Mouse (Mus musculus) kidney, postnatal 0 days (tissue): ENCODE results near the gene Myl9. TPM values are rescaled to one million over a fixed set of nuclear protein-coding genes. Genes with fewer than 3 reads are reported as not detected.

ENCODE experiments used
- ATAC-seq: fragments of 200-750 bp; cut with Nextera tagmentation; replicated peaks from 2 replicates; pipeline ENCODE4 v1.8.0; 2017; ENCODE audit warnings: low read depth, moderate number of reproducible peaks, moderate TSS enrichment, moderate library complexity; ENCODE audit not compliant: low FRiP score
- DNase-seq: peaks from one replicate; pipeline ENCODE4 v3.0.0-alpha.2; 2016; ENCODE audit warnings: low spot score
- H3K27ac ChIP-seq: fragments of 300-500 bp; sonication (generic); 2 replicates; pipeline ENCODE4 v1.5.1; 2014; ENCODE audit warnings: mild to moderate bottlenecking
- H3K27me3 ChIP-seq: fragments of 300-500 bp; sonication (generic); 2 replicates; pipeline ENCODE4 v1.6.1; 2014; ENCODE audit warnings: low read length, mixed read lengths; ENCODE audit not compliant: insufficient read depth
- H3K36me3 ChIP-seq: fragments of 300-500 bp; sonication (generic); 2 replicates; pipeline ENCODE4 v1.6.1; 2014; ENCODE audit warnings: low read length, mixed read lengths; ENCODE audit not compliant: insufficient read depth
- H3K4me1 ChIP-seq: fragments of 300-500 bp; sonication (generic); replicated peaks from 2 replicates; pipeline ENCODE4 v1.6.1; 2014; ENCODE audit warnings: antibody characterized with exemption, low read length, mixed read lengths; ENCODE audit not compliant: insufficient read depth
- H3K4me2 ChIP-seq: fragments of 300-500 bp; sonication (generic); 2 replicates; pipeline ENCODE4 v1.6.1; 2014; ENCODE audit warnings: mild to moderate bottlenecking, low read length, moderate library complexity, mixed read lengths
- H3K4me3 ChIP-seq: fragments of 300-500 bp; sonication (generic); replicated peaks from 2 replicates; pipeline ENCODE4 v1.5.1; 2014; ENCODE audit warnings: low read depth, low read length
- H3K9ac ChIP-seq: fragments of 300-500 bp; sonication (generic); 2 replicates; pipeline ENCODE4 v1.6.1; 2014; ENCODE audit warnings: low read depth, low read length
- H3K9me3 ChIP-seq: fragments of 300-500 bp; sonication (generic); replicated peaks from 2 replicates; pipeline ENCODE4 v1.6.1; 2016; ENCODE audit warnings: low read length, inconsistent platforms, mixed read lengths
- CTCF ChIP-seq: IDR thresholded peaks from 2 replicates; pipeline ENCODE4 v1.5.1; 2016; ENCODE audit warnings: antibody characterized with exemption, low read depth, mild to moderate bottlenecking, moderate library complexity
- WGBS: fragments of 180-500 bp; shearing (Covaris S2); extraction: QIAGEN DNeasy Blood & Tissue Kit; methylation state at CpG from one replicate; pipeline ENCODE4 v1.1.7; 2014; 5-methylcytosine and 5-hydroxymethylcytosine counted together
- polyA plus RNA-seq: library from polyadenylated mRNA; unstranded; fragments of >200 nt; fragmentation: Nextera tagmentation; extraction: Ambion mirVana; gene quantifications from 2 replicates; pipeline ENCODE4 v1.2.1, GENCODE M21; 2015

Gene Myl9
- polyA plus RNA-seq, 1 experiment from 2014 or later = 449 TPM

DNA sequence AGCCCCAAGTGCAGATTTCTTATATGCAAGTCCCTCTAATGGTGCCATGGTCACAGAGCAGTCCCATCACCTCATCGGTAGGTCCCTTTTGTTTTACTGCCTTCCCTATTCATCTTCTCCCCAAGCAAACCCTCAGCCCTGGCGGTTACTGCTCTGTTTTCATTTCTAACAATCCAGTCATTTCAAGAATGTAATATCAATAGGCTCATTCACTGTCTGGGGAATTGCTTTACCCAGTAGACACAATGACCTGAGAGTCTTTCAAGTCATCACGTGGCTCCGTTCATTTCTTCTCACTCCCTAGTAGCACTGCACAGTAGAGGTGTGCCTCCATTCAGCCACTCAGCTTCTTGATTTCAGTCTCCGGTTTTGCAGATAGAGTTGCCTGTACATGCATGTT is 30.8 kb upstream of the Myl9 start:
- Histone ChIP-seq H3K4me3 (no peak overlapping the region), H3K9ac (no peak overlapping the region), H3K4me1 (peaks cover 7% of the 10 kb centered on the region; the same call in 1 of the 2 replicates), H3K36me3 (peaks cover 23% of the 10 kb centered on the region; the same call in 1 of the 2 replicates), H3K27ac (no peak overlapping the region), H3K4me2 (no peak overlapping the region), H3K27me3 (no peaks in the 10 kb centered on the region), H3K9me3 (no peaks in the 10 kb centered on the region)
- no peak for TF ChIP-seq CTCF
- ATAC-seq (no peak), DNase-seq (no peak)
- 85% methylated on average over 5 of the region's 5 CpGs for WGBS

DNA sequence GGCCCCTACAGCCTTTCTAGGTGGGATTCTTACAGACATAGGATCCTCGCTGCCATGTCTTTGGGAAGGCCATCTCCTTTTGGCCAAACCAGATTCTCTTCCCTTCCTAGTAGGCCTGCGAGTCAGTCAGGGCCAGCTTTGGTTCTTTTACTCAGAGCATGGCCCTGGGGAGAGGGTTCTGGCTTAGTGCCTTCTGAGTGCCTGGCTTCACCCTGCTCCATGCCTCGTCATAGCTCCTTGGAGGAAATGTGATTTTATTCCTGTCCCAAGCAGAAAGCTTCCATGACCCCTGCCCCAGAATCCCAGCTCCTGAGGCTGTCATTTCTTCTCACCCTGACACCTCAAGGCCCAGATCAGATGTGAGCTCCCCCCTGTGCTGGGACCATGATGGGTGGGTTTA is 27.9 kb upstream of the Myl9 start:
- DNase-seq (no peak), ATAC-seq (no peak)
- Histone ChIP-seq H3K9me3 (no peaks in the 10 kb centered on the region), H3K36me3 (peaks cover 40% of the 10 kb centered on the region; the same call in 1 of the 2 replicates), H3K27me3 (no peaks in the 10 kb centered on the region), H3K4me2 (no peak overlapping the region), H3K4me1 (0 out of 2 replicates have a peak, but pooled peaks cover under 1% of the 10 kb centered on the region), H3K4me3 (no peak overlapping the region), H3K9ac (no peak overlapping the region), H3K27ac (no peak overlapping the region)
- TF ChIP-seq CTCF = no peak
- 90% methylated on average over 3 of the region's 3 CpGs for WGBS

DNA sequence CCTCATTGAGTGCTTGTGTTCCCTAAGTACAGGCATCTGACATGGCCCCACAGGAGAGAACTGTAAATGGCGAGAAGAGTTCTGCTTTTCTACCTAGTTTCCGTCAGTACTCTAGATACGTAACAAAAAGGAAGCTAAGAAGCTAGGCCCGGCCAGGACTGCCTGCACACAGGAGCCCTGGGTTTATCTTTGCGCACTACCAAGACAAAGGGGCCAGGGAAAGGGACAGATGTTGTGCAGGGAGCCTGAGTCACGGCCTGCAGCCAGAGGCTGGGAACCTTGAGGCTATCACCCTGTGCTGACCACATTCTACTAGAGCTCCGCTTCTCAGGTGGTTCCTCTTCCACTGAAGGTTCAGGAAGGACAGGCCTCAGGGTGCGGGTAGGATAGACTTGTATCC is 25.5 kb upstream of the Myl9 start:
- H3K36me3 ChIP-seq = peaks cover 51% of the 10 kb centered on the region; the same call in 1 of the 2 replicates
- WGBS = 90% methylated on average over 8 of the region's 8 CpGs
- no peak overlapping the region for H3K27ac ChIP-seq
- H3K27me3 ChIP-seq = no peaks in the 10 kb centered on the region
- H3K4me1 ChIP-seq = no peaks in the 10 kb centered on the region
- no peak overlapping the region for H3K4me2 ChIP-seq
- no peak overlapping the region for H3K4me3 ChIP-seq
- no peak for DNase-seq
- no peak for TF ChIP-seq CTCF
- ATAC-seq = no peak
- H3K9me3 ChIP-seq = no peaks in the 10 kb centered on the region
- H3K9ac ChIP-seq = no peak overlapping the region

DNA sequence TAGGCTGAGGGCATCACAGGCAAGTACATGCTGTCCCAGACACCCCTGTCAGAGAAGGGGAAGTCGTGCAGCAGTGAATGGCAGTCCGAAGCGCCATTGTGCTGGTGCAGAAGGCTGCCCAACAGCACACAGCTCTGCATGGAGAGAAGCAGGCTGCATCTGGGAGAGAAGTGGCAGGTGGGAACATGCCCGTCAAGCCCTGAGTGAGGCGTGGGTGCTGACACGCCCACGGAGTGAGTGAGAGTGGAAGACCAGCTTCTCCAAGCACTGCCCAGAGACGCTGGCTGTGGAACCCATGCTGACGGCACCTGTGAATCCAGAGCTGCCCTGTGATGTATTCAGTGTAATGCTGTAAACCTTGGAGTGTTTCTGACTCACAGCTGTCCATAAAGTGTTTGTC is 18.3 kb upstream of the Myl9 start:
- no peak overlapping the region for H3K4me2 ChIP-seq
- 0 out of 2 replicates have a peak, but pooled peaks cover 3% of the 10 kb centered on the region for H3K9me3 ChIP-seq
- H3K4me1 ChIP-seq = no peaks in the 10 kb centered on the region
- no peak overlapping the region for H3K9ac ChIP-seq
- H3K4me3 ChIP-seq = no peak overlapping the region
- H3K36me3 ChIP-seq = peaks cover 52% of the 10 kb centered on the region
- WGBS = 95% methylated on average over 9 of the region's 9 CpGs
- no peak for DNase-seq
- H3K27me3 ChIP-seq = no peaks in the 10 kb centered on the region
- no peak for ATAC-seq
- no peak overlapping the region for H3K27ac ChIP-seq
- no peak for TF ChIP-seq CTCF

DNA sequence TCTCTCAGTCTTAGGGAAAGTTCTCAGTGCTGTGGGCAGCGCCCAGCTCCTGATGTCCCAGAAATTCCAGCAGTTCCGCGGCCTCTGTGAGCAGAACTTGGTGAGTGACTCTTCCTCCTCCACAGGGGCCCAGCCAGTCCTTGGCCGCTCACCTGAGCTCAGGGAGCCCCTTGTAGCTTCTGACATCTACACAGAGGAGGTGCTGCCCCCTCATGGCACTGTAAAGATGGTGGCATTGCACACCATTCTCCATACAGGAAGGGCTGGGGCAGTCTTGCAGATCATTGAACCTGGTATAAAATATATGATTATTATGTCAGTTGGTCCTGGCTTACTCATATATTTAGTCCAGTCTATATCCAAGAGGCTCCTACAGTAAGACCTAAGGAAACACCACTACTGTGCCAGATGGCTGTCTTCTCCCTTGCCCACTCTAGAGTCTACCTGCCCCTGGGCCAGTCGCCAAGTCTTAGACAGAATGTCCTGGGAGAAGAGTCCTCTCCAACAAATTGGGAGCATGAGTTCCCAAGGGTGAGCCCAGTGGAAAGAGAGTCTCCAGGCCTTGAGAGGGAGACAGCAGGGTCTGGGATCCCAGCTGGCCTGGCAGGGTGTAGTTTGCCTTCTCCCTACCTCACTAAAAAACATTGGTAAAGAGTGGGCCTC is 14.2 kb upstream of the Myl9 start:
- WGBS = 81% methylated on average over 5 of the region's 5 CpGs
- no peak for ATAC-seq

DNA sequence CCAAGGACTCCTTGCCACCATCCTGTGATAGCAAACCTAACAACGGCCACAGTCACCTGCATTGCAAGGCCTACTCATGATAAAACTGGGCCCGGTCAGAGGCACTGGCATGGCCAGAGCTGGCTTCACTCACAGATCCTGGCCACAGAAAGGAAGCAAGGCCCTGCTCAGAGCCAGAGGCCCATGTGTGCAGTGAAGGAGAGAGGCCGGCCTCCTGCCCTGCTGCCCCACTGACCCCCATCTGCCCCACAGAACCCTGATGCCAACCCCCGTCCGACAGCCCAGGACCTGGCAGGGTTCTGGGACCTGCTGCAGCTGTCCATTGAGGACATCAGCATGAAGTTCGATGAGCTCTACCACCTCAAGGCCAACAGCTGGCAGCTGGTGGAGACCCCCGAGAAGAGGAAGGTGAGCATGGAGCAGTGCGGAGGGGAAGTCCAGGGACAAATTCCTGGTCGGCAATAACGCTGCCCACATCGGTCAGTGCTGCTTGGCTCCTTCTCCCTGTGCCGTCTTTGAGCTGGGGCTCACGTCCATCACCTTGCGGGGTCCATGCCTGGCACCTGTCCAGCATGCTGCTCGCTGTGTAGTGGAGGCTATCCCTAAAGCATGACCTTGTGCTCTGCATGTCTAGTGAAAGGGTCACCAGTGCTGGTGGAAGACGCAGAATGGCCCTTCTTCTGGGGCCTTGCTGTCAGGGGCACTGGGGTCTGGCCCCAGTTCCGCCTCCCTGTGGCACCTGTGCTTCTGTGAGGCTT is 13.5 kb upstream of the Myl9 start:
- 0 out of 2 replicates have a peak, but pooled peaks cover 7% of the 10 kb centered on the region for H3K4me1 ChIP-seq
- H3K27ac ChIP-seq = peak overlapping the region; percentile 69; the same call in 1 of the 2 replicates
- H3K27me3 ChIP-seq = no peaks in the 10 kb centered on the region
- 0 out of 2 replicates have a peak, but pooled peaks cover 3% of the 10 kb centered on the region for H3K9me3 ChIP-seq
- H3K9ac ChIP-seq = no peak overlapping the region
- no peak for DNase-seq
- peaks cover 36% of the 10 kb centered on the region for H3K36me3 ChIP-seq
- TF ChIP-seq CTCF = no peak
- 87% methylated on average over 17 of the region's 17 CpGs for whole genome bisulfite sequencing
- no peak for ATAC-seq
- no peak overlapping the region for H3K4me3 ChIP-seq
- H3K4me2 ChIP-seq = no peak overlapping the region

More for the DNA sequence above, 14.2 kb upstream of the Myl9 start:
- no peak overlapping the region for H3K27ac ChIP-seq
- no peaks in the 10 kb centered on the region for H3K27me3 ChIP-seq
- H3K9me3 ChIP-seq = 0 out of 2 replicates have a peak, but pooled peaks cover 3% of the 10 kb centered on the region
- peak; percentile 62 for TF ChIP-seq CTCF
- H3K4me2 ChIP-seq = no peak overlapping the region
- no peak overlapping the region for H3K4me3 ChIP-seq
- no peak for DNase-seq
- no peak overlapping the region for H3K9ac ChIP-seq
- 0 out of 2 replicates have a peak, but pooled peaks cover 7% of the 10 kb centered on the region for H3K4me1 ChIP-seq
- peaks cover 41% of the 10 kb centered on the region for H3K36me3 ChIP-seq
